Mouse (Mus musculus) cerebellum, adult 2 months (tissue): ENCODE results near the gene Tpst2. TPM values are rescaled to one million over a fixed set of nuclear protein-coding genes. Genes with fewer than 3 reads are reported as not detected.

Experiments
- DNase-seq, 2 experiments: peaks; one replicate each; pipeline ENCODE4 v3.0.0; 2021
- H3K27ac ChIP-seq: fragments of 200-500 bp; 2 replicates; pipeline ENCODE4 v1.5.1; 2012; ENCODE audit warnings: low read length, control low read depth, inconsistent platforms; ENCODE audit not compliant: insufficient read depth
- H3K27me3 ChIP-seq: fragments of 200-500 bp; 2 replicates; pipeline ENCODE4 v1.6.1; 2012; ENCODE audit warnings: inconsistent platforms, mild to moderate bottlenecking, low read length, moderate library complexity; ENCODE audit not compliant: control insufficient read depth, insufficient read depth
- H3K4me1 ChIP-seq: fragments of 200-500 bp; 2 replicates; pipeline ENCODE4 v1.6.1; 2011; ENCODE audit warnings: low read length; ENCODE audit not compliant: control insufficient read depth, insufficient read depth
- H3K4me3 ChIP-seq: fragments of 200-500 bp; replicated peaks from 2 replicates; pipeline ENCODE3; 2011; ENCODE audit warnings: mild to moderate bottlenecking, low read depth, low read length, control low read depth; ENCODE audit not compliant: insufficient read depth
- CTCF ChIP-seq: fragments of 200-500 bp; IDR thresholded peaks from 2 replicates; pipeline ENCODE4 v1.5.1; 2011; ENCODE audit warnings: low read depth, mild to moderate bottlenecking, control low read depth, low read length, moderate library complexity, borderline replicate concordance; ENCODE audit not compliant: insufficient read depth
- POLR2A ChIP-seq: fragments of 200-500 bp; IDR thresholded peaks from 2 replicates; pipeline ENCODE4 v1.6.1; 2011; ENCODE audit warnings: low read length, control low read depth, borderline replicate concordance; ENCODE audit not compliant: insufficient read depth
- WGBS: fragments of 180-500 bp; shearing (Covaris S2); methylation state at CpG from one replicate; pipeline ENCODE4 v1.1.7; 2018; 5-methylcytosine and 5-hydroxymethylcytosine counted together
- polyA plus RNA-seq: library from polyadenylated mRNA; depleted of rRNA; stranded (reverse); fragments of >200 nt; gene quantifications from 2 replicates; pipeline ENCODE4 v1.2.3, GENCODE M21; 2012

The Tpst2 gene
- polyA plus RNA-seq, 1 experiment, result 30.3 TPM

GRCm38 (mm10) chr5:112337004-112337403, 60.5 kb downstream of the Tpst2 start:
- Histone ChIP-seq H3K4me3 (no peak overlapping the region), H3K27ac (no peak overlapping the region), H3K27me3 (no peaks in the 10 kb centered on the region), H3K4me1 (peaks cover 1% of the 10 kb centered on the region; the same call in 1 of the 2 replicates)
- DNase-seq, result no peak
- WGBS, result 88% methylated on average over 22 of the region's 22 CpGs
- TF ChIP-seq CTCF, result no peak
- TF ChIP-seq POLR2A, result no peak

DNA sequence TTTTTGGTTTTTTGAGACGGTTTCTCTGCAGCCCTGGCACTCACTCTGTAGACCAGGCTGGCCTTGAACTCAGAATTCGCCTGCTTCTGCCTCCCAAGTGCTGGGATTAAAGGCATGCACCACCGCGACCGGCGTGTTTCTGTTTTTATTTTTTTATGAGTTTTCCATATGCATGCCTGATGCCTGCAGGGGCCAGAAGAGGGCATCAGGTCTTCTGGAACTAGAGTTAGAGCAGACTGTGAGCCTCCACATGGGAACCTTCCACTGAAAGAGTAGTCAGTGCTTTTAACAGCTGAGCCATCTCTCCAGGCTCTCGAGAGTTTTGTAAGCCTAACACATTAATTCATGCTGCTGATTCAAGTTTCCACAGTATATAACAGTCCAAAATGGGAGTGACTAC, 62.7 kb downstream of the Tpst2 start:
- H3K4me3 ChIP-seq, result no peak overlapping the region
- H3K4me1 ChIP-seq, result peaks cover 7% of the 10 kb centered on the region; the same call in 1 of the 2 replicates
- H3K27ac ChIP-seq, result no peak overlapping the region
- TF ChIP-seq POLR2A (no peak), CTCF (peak; percentile 30; the same call in 1 of the 2 replicates)
- 23% methylated on average over 7 of the region's 7 CpGs for WGBS
- H3K27me3 ChIP-seq, result no peaks in the 10 kb centered on the region
- DNase-seq, result no peak

DNA sequence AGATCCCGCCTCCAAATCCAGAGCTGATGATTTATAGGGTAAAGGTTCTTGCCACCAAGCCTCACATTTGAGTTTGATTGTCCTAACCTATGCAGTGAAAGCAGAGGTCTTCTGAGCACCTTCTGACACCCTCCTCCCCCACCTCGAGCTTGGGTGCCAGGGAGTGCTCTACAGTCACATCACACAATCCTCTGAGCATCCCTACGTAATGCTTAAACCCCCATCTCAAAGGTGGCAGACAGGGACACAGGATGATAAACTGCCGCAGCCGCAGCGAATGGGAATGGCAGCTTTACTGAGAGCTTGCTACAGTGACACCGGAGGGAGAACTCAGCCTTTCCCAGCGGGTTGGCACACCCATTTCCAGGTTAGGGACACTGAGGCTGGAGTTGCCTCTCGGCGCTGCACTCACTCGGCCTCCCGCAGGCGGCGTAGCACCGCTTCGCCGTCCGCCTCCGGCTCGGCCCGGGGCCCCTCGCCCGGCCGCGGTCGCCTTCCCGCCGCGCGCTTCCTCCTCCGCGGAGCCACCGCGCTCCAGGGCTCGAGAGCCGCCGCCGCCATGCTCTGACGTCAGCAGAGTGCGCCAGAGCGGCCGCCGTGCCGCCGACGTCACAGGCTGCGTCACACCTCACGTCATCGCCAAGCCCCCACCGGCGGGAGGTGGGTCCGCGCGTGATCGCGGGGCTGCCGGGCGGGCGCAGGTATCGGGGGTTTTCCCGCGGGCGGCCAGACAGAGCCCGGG, 66.1 kb downstream of the Tpst2 start, which contains the start of the genes Srrd and Hps4:
TSS of gene Srrd (minus strand) at position 578 of the 742 bp plus-strand sequence.
TSS of gene Hps4 (plus strand) at position 621 of the 742 bp plus-strand sequence.
- 2% methylated on average over 63 of the region's 64 CpGs for WGBS
- Histone ChIP-seq H3K27ac (peak within 1 kb of the TSS; percentile 57), H3K27me3 (no peaks in the 10 kb centered on the region), H3K4me3 (peak within 1 kb of the TSS; percentile 81), H3K4me1 (peaks cover 20% of the 10 kb centered on the region)
- peak; percentile 88 to 94 for DNase-seq
- TF ChIP-seq POLR2A (peak; percentile 70; the same call in 1 of the 2 replicates), CTCF (no peak)

DNA sequence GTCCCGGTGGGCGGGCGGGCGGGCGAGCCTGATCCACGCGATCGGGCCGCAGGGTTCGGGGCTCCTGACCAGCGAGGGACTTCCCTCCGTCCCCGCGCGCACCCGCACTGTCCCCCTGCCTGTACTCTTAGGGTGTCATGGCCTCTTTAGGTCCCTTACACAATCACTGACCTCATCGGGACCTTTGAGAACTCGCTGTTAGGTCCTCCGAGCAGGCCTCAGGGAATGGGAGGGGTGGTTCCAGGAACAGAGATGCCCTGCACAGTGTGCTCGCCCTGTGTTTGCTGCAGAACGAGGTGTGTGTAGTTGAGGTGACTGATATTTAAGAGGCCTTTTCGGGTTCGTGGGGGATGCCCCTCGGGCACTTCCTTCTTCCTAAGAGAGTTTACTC, 66.7 kb downstream of the Tpst2 start:
- Histone ChIP-seq H3K27ac (peak overlapping the region; percentile 49; the same call in 1 of the 2 replicates), H3K27me3 (no peaks in the 10 kb centered on the region), H3K4me3 (peak overlapping the region; percentile 81), H3K4me1 (peaks cover 20% of the 10 kb centered on the region)
- DNase-seq, result no peak
- TF ChIP-seq CTCF, result no peak
- TF ChIP-seq POLR2A, result no peak
- under 1% methylated on average over 24 of the region's 24 CpGs for WGBS

DNA sequence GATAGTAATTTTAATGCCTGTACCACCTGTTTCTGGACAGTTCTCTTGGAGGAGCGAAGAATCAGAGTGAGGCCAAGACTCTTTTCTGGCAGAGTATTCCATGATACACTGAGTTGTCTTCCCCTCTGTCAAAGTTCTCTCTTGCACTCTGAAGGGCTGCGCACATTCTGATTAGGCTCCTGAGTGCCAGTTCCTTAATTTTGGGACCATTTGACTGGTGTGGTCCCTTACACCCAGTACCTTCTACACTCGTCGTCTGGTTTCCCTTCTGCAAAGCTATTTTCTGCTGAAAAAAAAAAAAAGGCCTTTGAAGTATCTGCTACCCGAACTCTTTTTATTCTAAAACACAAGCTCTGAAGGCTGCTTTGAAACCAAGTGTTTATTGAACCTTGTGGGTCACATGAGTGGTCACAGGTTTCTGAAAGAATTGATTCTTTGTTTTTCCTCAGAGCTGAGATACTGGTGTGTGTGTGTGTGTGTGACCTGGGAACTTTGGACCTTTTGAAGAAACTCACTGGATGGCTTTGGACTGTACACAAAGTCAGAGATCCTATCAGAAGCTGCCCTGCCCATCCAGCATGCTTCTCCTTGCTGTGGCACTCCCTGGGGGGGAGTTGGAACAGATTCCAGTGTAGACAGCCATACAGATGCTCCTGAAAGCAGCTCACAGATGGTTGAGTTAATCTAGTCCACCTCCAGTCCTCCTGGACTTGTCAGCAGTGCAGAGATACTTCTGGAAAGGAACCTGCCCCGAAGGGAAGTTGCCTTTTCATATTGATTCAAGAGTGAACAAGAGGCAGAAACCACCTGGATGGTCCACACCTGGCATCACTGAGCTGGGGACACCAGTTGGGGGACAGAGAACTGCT, 67.8 kb downstream of the Tpst2 start:
- peaks cover 20% of the 10 kb centered on the region for H3K4me1 ChIP-seq
- 68% methylated on average over 6 of the region's 6 CpGs for WGBS
- H3K27me3 ChIP-seq, result no peaks in the 10 kb centered on the region
- DNase-seq, result no peak
- TF ChIP-seq CTCF, result no peak
- no peak for TF ChIP-seq POLR2A
- no peak overlapping the region for H3K4me3 ChIP-seq
- H3K27ac ChIP-seq, result no peak overlapping the region

DNA sequence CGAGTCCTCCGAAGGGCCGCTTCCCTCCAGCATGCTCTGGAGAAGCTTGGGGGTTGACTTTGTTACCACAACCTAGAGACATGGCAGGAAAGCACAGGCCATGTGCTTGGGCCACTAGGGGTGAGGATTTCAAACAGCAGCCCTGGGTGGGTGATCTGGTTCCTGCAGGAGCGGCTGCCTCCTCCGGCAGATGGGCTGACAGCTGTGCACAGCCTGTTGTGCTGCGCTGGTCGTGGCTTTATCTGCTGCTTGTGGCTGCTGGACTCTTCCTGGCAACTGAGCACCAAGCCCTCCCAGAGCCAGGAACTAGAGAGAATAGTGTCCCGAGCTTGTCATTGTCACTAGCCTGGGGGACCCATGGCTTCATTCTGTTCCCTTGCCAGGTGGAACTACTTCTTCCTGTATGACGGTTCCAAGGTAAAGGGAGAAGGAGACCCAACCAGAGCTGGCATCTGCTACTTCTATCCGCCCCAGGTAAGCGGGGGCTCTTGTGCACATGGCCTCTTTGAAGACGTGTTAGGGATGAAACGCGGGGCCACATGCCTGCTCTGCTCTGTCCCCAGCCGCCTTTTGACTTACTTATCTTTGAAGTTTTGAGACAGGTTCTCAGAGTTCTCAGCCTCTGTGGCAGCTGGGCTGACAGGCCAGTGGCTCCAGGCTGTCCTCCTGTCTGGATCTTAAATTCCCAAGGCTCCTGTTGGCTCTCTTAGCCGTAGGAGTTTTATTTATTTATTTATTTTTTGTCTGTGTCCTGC, 69.9 kb downstream of the Tpst2 start:
- TF ChIP-seq POLR2A (no peak), CTCF (no peak)
- 59% methylated on average over 16 of the region's 16 CpGs for WGBS
- Histone ChIP-seq H3K27ac (no peak overlapping the region), H3K4me3 (no peak overlapping the region), H3K4me1 (peaks cover 24% of the 10 kb centered on the region), H3K27me3 (no peaks in the 10 kb centered on the region)
- DNase-seq, result no peak

DNA sequence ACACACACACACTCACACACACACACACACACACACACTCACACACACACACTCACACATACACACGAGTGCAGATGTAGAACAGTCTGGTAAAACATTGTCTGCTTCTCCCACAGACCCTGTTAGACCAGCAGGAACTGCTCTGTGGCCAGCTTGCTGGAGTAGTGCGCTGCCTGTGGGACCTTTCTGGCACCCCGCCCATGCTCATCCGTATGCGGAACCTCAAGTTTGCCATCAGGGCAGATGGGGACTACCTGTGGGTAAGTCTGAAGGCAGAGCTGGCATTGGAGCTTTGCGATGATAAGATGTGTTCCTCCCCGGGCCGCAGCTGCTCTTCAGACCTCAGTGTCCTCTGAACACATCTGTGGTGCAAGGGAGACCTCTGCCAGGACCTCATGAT, 72.7 kb downstream of the Tpst2 start:
- TF ChIP-seq CTCF (no peak), POLR2A (no peak)
- H3K27ac ChIP-seq, result no peak overlapping the region
- WGBS, result 24% methylated on average over 8 of the region's 8 CpGs
- no peak overlapping the region for H3K4me3 ChIP-seq
- H3K27me3 ChIP-seq, result no peaks in the 10 kb centered on the region
- H3K4me1 ChIP-seq, result peaks cover 17% of the 10 kb centered on the region
- DNase-seq, result no peak
